9 mouse cellular contexts compared by ENCODE assay signal in the genomic region with DNA sequence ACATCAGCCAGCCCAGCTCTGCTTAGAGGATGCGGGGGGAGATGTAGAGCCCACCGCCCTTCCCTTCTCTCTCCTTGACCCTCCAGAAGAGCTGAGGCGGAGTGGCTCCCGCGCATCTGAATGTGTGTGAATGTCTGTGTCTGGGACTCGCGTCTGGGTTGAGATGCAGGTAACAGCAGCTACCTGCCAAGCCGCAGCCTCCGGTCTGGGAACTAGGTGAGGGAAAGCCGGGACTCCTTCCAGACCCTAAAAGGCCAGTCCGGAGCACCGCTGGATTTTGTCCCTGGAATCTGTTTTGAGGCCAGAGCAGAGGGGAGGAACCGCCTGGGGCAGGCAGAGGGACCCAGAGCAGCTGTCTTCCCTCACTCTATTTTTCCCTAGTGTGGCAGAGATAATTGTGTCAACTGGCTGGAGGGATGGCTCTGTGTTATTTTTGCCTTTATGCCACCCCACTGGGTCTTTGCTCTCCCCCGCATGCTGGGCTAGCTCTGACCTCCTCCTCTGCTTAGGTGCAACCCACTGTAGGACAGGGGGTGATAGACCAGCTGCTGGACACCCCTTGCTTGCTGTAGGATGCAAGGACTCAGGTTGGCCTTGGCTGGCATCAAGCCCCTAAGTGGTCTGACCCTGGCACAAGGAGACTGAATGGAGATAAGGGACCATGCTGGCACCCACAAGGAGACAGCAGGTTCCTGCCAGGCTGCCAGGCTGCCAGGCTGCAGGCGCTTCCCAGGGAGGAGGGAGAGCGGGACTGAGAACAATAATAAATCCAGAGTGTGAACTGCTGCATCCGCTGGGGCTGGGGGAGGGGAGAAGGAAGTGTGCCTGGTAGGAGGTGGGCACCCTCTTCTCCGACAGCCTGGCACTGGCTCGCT. TPM values are rescaled to one million over a fixed set of nuclear protein-coding genes. Genes with fewer than 3 reads are reported as not detected.
DNase-seq lines count a peak whose midpoint lies in the region; ATAC-seq and TF ChIP-seq lines count a peak whose summit lies in the region.
"Had no signal": no experiment of that assay in that cellular context is flagged by ENCODE, and none has a peak within 500 bp of the region (broad histone marks: within the 10 kb centered on the region; RNA-seq: fewer than 3 reads in every experiment).

No protein-coding gene starts in this region.

- no peak for TF ChIP-seq CTCF in lung, adult 2 months (IDR thresholded peaks at IDR 0.05; ENCODE audit: insufficient read depth, low read length)
- no peak for TF ChIP-seq CTCF in heart, adult 2 months (IDR thresholded peaks at IDR 0.05)
- no peak for TF ChIP-seq CTCF in liver, embryonic 14.5 days (IDR thresholded peaks at IDR 0.05; ENCODE audit: low read depth)

- no peaks in the 10 kb centered on the region for H3K36me3 ChIP-seq in heart, adult 2 months (ENCODE audit: control insufficient read depth, insufficient read depth, low read length)
- H3K36me3 ChIP-seq in liver, embryonic 14.5 days (replicated peaks; ENCODE audit: control insufficient read depth, insufficient read depth, low read depth), result no peaks in the 10 kb centered on the region

- peak overlapping the region; percentile 31 for H3K4me2 ChIP-seq in liver, embryonic 14.5 days (ENCODE audit: low read depth)

- H3K9ac ChIP-seq in heart, adult 2 months (ENCODE audit: low read depth, low read length), result peak overlapping the region; percentile 32
- no peak overlapping the region for H3K9ac ChIP-seq in liver, embryonic 14.5 days (replicated peaks)

- H3K4me1 ChIP-seq in lung, adult 2 months (ENCODE audit: control insufficient read depth, insufficient read depth, low read length), result peaks cover 6% of the 10 kb centered on the region; the same call in 1 of the 2 replicates
- peaks cover 6% of the 10 kb centered on the region for H3K4me1 ChIP-seq in heart, adult 2 months (ENCODE audit: control insufficient read depth, insufficient read depth, low read length)
- H3K4me1 ChIP-seq in liver, embryonic 14.5 days (replicated peaks; ENCODE audit: control insufficient read depth in 2 of 2, insufficient read depth in 2 of 2, low read length in 1 of 2), result peaks cover 0 to 11% of the 10 kb centered on the region in 2 experiments; a peak in 3 of 4 replicates

- no peaks in the 10 kb centered on the region for H3K9me3 ChIP-seq in liver, embryonic 14.5 days (ENCODE audit: control insufficient read depth, low read length)

- intact Hi-C loops in heart, adult 2 months (cut with DNase I), result no loop called here

- peak; percentile 63; the same call in 1 of the 2 replicates for TF ChIP-seq EP300 in heart, adult 2 months (IDR thresholded peaks at IDR 0.05; ENCODE audit: insufficient read depth, low read depth, low read length)
- no peak for TF ChIP-seq EP300 in liver, embryonic 14.5 days (IDR thresholded peaks at IDR 0.05; ENCODE audit: low read depth)

- no peaks in the 10 kb centered on the region for H3K79me2 ChIP-seq in heart, adult 2 months (replicated peaks; ENCODE audit: control insufficient read depth, insufficient read depth, low read length)

- 15% methylated on average over 19 of the region's 19 CpGs for WGBS in lung, adult 2 months
- WGBS in heart, adult 2 months, result 6% methylated on average over 19 of the region's 19 CpGs
- 16% methylated on average over 19 of the region's 19 CpGs for WGBS in liver, embryonic 14.5 days (ENCODE audit: insufficient replicate concordance)

- ATAC-seq in liver, embryonic 14.5 days (ENCODE audit: insufficient read depth), result no peak

- H3K4me3 ChIP-seq in lung, adult 2 months (replicated peaks; ENCODE audit: extremely low read depth, low read depth, low read length), result peak overlapping the region; percentile 33
- H3K4me3 ChIP-seq in heart, adult 2 months, result peak overlapping the region; percentile 50
- H3K4me3 ChIP-seq in liver, embryonic 14.5 days (ENCODE audit: insufficient read depth in 1 of 2, low read depth in 2 of 2, low read length in 2 of 2), result peak overlapping the region in 1 of 2 experiments; percentile 2; a peak in 2 of 4 replicates

- peak overlapping the region; percentile 88 for H3K27ac ChIP-seq in heart, adult 2 months
- no peak overlapping the region for H3K27ac ChIP-seq in liver, embryonic 14.5 days

- DNase-seq in lung, adult 2 months, result no peak
- no peak for DNase-seq in lung, postnatal 25 days (ENCODE audit: low spot score)
- DNase-seq in cerebellum, postnatal 25 days, result peak; percentile 62 to 69
- peak; percentile 67 to 79 for DNase-seq in heart, adult 2 months
- peak; percentile 62 for DNase-seq in kidney, postnatal 10 days
- DNase-seq in liver, embryonic 14.5 days (ENCODE audit: low read depth in 3 of 3, low spot score in 3 of 3), result no peak
- peak; percentile 65 to 81 for DNase-seq in right cerebral cortex, postnatal 36 days (ENCODE audit: low spot score in 2 of 2)
- no peak for DNase-seq in urinary bladder, postnatal 10 days (ENCODE audit: low spot score)

- no peak for TF ChIP-seq POLR2A in lung, adult 2 months (IDR thresholded peaks at IDR 0.05; ENCODE audit: borderline replicate concordance, extremely low read depth, low read depth, low read length)
- TF ChIP-seq POLR2A in heart, adult 2 months (IDR thresholded peaks at IDR 0.05; ENCODE audit: insufficient read depth, low read depth, low read length), result 0 out of 2 replicates have a peak, but pooled peaks have one; percentile 6

- H3K27me3 ChIP-seq in heart, adult 2 months (ENCODE audit: control insufficient read depth, insufficient read depth, low read length), result no peaks in the 10 kb centered on the region
- peaks cover 20% of the 10 kb centered on the region for H3K27me3 ChIP-seq in liver, embryonic 14.5 days (ENCODE audit: control insufficient read depth, insufficient read depth, low read length)

RNA-seq across cellular contexts. Expression of gene Csdc2, which starts 0.8 kb away (rescaled TPM):
- 8.0 and 9.7 TPM in 2 replicates for polyA plus RNA-seq in lung, adult 2 months (2012; rRNA removed)
- 10 to 100 TPM; 66.1 to 92.7 TPM for total RNA-seq in heart, adult 2 months (2021)
- 85.7 and 111 TPM in 2 replicates for polyA plus RNA-seq in heart, adult 2 months (2012; rRNA removed)
- polyA plus RNA-seq in liver, embryonic 14.5 days (2012; rRNA removed), result 0.45 and 0.70 TPM in 2 replicates
- polyA plus RNA-seq in liver, embryonic 14.5 days (2014; fragmentation: Nextera tagmentation; extraction: Ambion mirVana), result 0.52 and 0.58 TPM in 2 replicates
- total RNA-seq: MEL had no signal

RNA-seq across cellular contexts. Expression of gene Polr3h, which starts 11.3 kb away (rescaled TPM):
- 7.7 and 11.8 TPM in 2 replicates for polyA plus RNA-seq in lung, adult 2 months (2012; rRNA removed)
- total RNA-seq in heart, adult 2 months (2021), result 1 to 10 TPM; 5.9 to 8.1 TPM
- polyA plus RNA-seq in heart, adult 2 months (2012; rRNA removed), result 7.2 and 10.2 TPM in 2 replicates
- polyA plus RNA-seq in liver, embryonic 14.5 days (2012; rRNA removed), result 13.2 and 13.7 TPM in 2 replicates
- 68.3 and 77.5 TPM in 2 replicates for polyA plus RNA-seq in liver, embryonic 14.5 days (2014; fragmentation: Nextera tagmentation; extraction: Ambion mirVana)

RNA-seq across cellular contexts. Expression of gene Pmm1, which starts 23.4 kb away (rescaled TPM):
- polyA plus RNA-seq in lung, adult 2 months (2012; rRNA removed), result 35.6 and 41.0 TPM in 2 replicates
- total RNA-seq in heart, adult 2 months (2021), result 10 to 100 TPM; 22.0 to 26.7 TPM
- 27.7 and 34.4 TPM in 2 replicates for polyA plus RNA-seq in heart, adult 2 months (2012; rRNA removed)
- 22.6 and 23.4 TPM in 2 replicates for polyA plus RNA-seq in liver, embryonic 14.5 days (2012; rRNA removed)
- polyA plus RNA-seq in liver, embryonic 14.5 days (2014; fragmentation: Nextera tagmentation; extraction: Ambion mirVana), result 17.6 and 21.1 TPM in 2 replicates

RNA-seq across cellular contexts. Expression of gene 1700029P11Rik, which starts 43.0 kb away (rescaled TPM):
- polyA plus RNA-seq in lung, adult 2 months (2012; rRNA removed), result not detected in 2 replicates
- not detected for total RNA-seq in heart, adult 2 months (2021)
- polyA plus RNA-seq in heart, adult 2 months (2012; rRNA removed), result not detected in 2 replicates
- not detected in 2 replicates for polyA plus RNA-seq in liver, embryonic 14.5 days (2012; rRNA removed)
- not detected in 2 replicates for polyA plus RNA-seq in liver, embryonic 14.5 days (2014; fragmentation: Nextera tagmentation; extraction: Ambion mirVana)
- total RNA-seq: MEL had no signal

RNA-seq across cellular contexts. Expression of gene Xrcc6, which starts 50.3 kb away (rescaled TPM):
- polyA plus RNA-seq in lung, adult 2 months (2012; rRNA removed), result 11.5 and 13.3 TPM in 2 replicates
- total RNA-seq in heart, adult 2 months (2021), result 10 to 100 TPM; 18.9 to 24.3 TPM
- polyA plus RNA-seq in heart, adult 2 months (2012; rRNA removed), result 18.6 and 20.3 TPM in 2 replicates
- 13.9 and 22.1 TPM in 2 replicates for polyA plus RNA-seq in liver, embryonic 14.5 days (2012; rRNA removed)
- polyA plus RNA-seq in liver, embryonic 14.5 days (2014; fragmentation: Nextera tagmentation; extraction: Ambion mirVana), result 52.9 and 62.3 TPM in 2 replicates

Comparison
In these comparisons a context has a peak if more than half of its experiments do, and no peak if none do; other contexts are left out.
1. DNase-seq: peak in cerebellum, postnatal 25 days (2 of 2), heart, adult 2 months (2 of 2), kidney, postnatal 10 days (single experiment) and right cerebral cortex, postnatal 36 days (2 of 2); none in lung, adult 2 months (single experiment), lung, postnatal 25 days (single experiment), liver, embryonic 14.5 days (0 of 3) and urinary bladder, postnatal 10 days (single experiment).